Mouse (Mus musculus) MEL (cell line): ENCODE data around the gene Hist1h2ad. TPM values are rescaled to one million over a fixed set of nuclear protein-coding genes. Genes with fewer than 3 reads are reported as not detected.
"Not testable (repeated sequence)": the region's sequence is repeated elsewhere in the genome, so short reads cannot be mapped to it uniquely, and the experiment has no call there.

ENCODE experiments used
- DNase-seq: peaks from one replicate; pipeline ENCODE4 v3.0.0; 2011; ENCODE audit warnings: low read depth, low spot score
- H3K27ac ChIP-seq: 2 replicates; pipeline ENCODE4 v1.5.1; 2012; ENCODE audit warnings: low read depth, mild to moderate bottlenecking, control low read depth, low read length, moderate library complexity; ENCODE audit not compliant: control insufficient read depth
- H3K27me3 ChIP-seq, 2 experiments: fragments of 150-350 bp in 1 of 2; sonication (generic) in 1 of 2; 2 replicates each; pipeline ENCODE4 v1.6.1; 2012; ENCODE audit warnings: low read length in 2 of 2, mild to moderate bottlenecking in 2 of 2, improper control_type of control experiment in 1 of 2, moderate library complexity in 1 of 2; ENCODE audit not compliant: insufficient read depth in 2 of 2, control insufficient read depth in 1 of 2
- H3K36me3 ChIP-seq, 2 experiments: 2 replicates each; pipeline ENCODE4 v1.6.1; 2012 to 2014; ENCODE audit warnings: low read length in 2 of 2, improper control_type of control experiment in 1 of 2, inconsistent platforms in 1 of 2, mild to moderate bottlenecking in 1 of 2; ENCODE audit not compliant: insufficient read depth in 2 of 2, control insufficient read depth in 1 of 2
- H3K4me1 ChIP-seq, 2 experiments: fragments of 150-350 bp in 1 of 2; sonication (generic) in 1 of 2; 2 replicates each; pipeline ENCODE4 v1.6.1; 2012; ENCODE audit warnings: low read length in 2 of 2, improper control_type of control experiment in 1 of 2, mild to moderate bottlenecking in 1 of 2; ENCODE audit not compliant: insufficient read depth in 2 of 2, control insufficient read depth in 1 of 2
- H3K4me3 ChIP-seq, 2 experiments: fragments of 150-350 bp in 1 of 2; sonication (generic) in 1 of 2; 2 replicates each; pipeline ENCODE4 v1.5.1; 2012; ENCODE audit warnings: low read depth in 2 of 2, low read length in 2 of 2, mild to moderate bottlenecking in 2 of 2, moderate library complexity in 2 of 2, control low read depth in 1 of 2, improper control_type of control experiment in 1 of 2; ENCODE audit not compliant: control insufficient read depth in 1 of 2, insufficient read depth in 1 of 2
- H3K79me2 ChIP-seq: 2 replicates; pipeline ENCODE4 v1.6.1; 2012; ENCODE audit warnings: mild to moderate bottlenecking, low read length, moderate library complexity; ENCODE audit not compliant: control insufficient read depth, poor library complexity, insufficient read depth
- H3K9ac ChIP-seq: 2 replicates; pipeline ENCODE4 v1.6.1; 2012; ENCODE audit warnings: low read depth, mild to moderate bottlenecking, control low read depth, low read length, moderate library complexity; ENCODE audit not compliant: control insufficient read depth, poor library complexity, severe bottlenecking
- H3K9me3 ChIP-seq: fragments of 150-350 bp; sonication (generic); replicated peaks from 2 replicates; pipeline ENCODE4 v1.6.1; 2012; ENCODE audit warnings: mild to moderate bottlenecking, low read length, improper control_type of control experiment, moderate library complexity; ENCODE audit not compliant: insufficient read depth
- CTCF ChIP-seq, 3 experiments: IDR thresholded peaks in 2 of 3; conservative IDR thresholded peaks in 1 of 3; 2 replicates each; pipeline ENCODE4 v1.5.1; 2011 to 2012; ENCODE audit warnings: low read length in 3 of 3, low read depth in 2 of 3, mild to moderate bottlenecking in 2 of 3, improper control_type of control experiment in 1 of 3, inconsistent platforms in 1 of 3, mixed read lengths in 1 of 3, moderate library complexity in 1 of 3; ENCODE audit not compliant: control insufficient read depth in 1 of 3, insufficient read depth in 1 of 3, poor library complexity in 1 of 3, severe bottlenecking in 1 of 3
- MYB ChIP-seq: IDR thresholded peaks from 2 replicates; pipeline ENCODE4 v1.6.1; 2011; ENCODE audit warnings: mild to moderate bottlenecking, low read depth, low read length, improper control_type of control experiment
- POLR2A ChIP-seq, 2 experiments: IDR thresholded peaks; 2 replicates each; pipeline ENCODE4 v1.6.1; 2011 to 2012; ENCODE audit warnings: low read length in 2 of 2, mild to moderate bottlenecking in 2 of 2, control low read depth in 1 of 2, improper control_type of control experiment in 1 of 2, low read depth in 1 of 2, moderate library complexity in 1 of 2; ENCODE audit not compliant: control insufficient read depth in 1 of 2, insufficient read depth in 1 of 2, poor library complexity in 1 of 2
- POLR2AphosphoS5 ChIP-seq: IDR thresholded peaks from 2 replicates; pipeline ENCODE4 v1.6.1; 2012; ENCODE audit warnings: low read depth, borderline replicate concordance, mild to moderate bottlenecking, inconsistent platforms, low read length, moderate library complexity, mixed read lengths
- TBP ChIP-seq: IDR thresholded peaks from 2 replicates; pipeline ENCODE4 v1.8.0; 2011; ENCODE audit warnings: low read depth, low read length, improper control_type of control experiment
- UBTF ChIP-seq: IDR thresholded peaks from 2 replicates; pipeline ENCODE4 v1.6.1; 2012; ENCODE audit warnings: low read depth, mild to moderate bottlenecking, inconsistent platforms, low read length, improper control_type of control experiment, moderate library complexity, borderline replicate concordance; ENCODE audit not compliant: insufficient read depth
- USF1 ChIP-seq: IDR thresholded peaks from 2 replicates; pipeline ENCODE4 v1.6.1; 2014; ENCODE audit warnings: low read depth, mild to moderate bottlenecking, inconsistent platforms, low read length, improper control_type of control experiment, moderate library complexity
- polyA plus RNA-seq, 2 experiments: library from polyadenylated mRNA; stranded (reverse) in 1 of 2; unstranded in 1 of 2; fragments of >175 nt in 1 of 2; fragments of >200 nt in 1 of 2; gene quantifications; 2 replicates each; pipeline versions ENCODE4 v1.2.1 to v1.2.4; 2012; ENCODE audit warnings: low replicate concordance in 2 of 2, low read depth in 1 of 2; ENCODE audit not compliant: insufficient read length in 2 of 2, insufficient read depth in 1 of 2, missing spikeins in 1 of 2
- total RNA-seq: library from RNA; depleted of rRNA; stranded (reverse); fragments of 300-350 nt; gene quantifications from 2 replicates; pipeline ENCODE4 v1.2.3, GENCODE M21; 2012

The Hist1h2ad gene
- total and polyA plus RNA-seq, 3 experiments: 0.14 to 924 TPM; not detected in 1

GRCm38 (mm10) chr13:23533560-23534367, 40.4 kb upstream of the Hist1h2ad start, which contains the start of gene Hist1h2af:
TSS of gene Hist1h2af (plus strand) at chr13:23533906.
- H3K4me1 ChIP-seq, H3K27me3 ChIP-seq, H3K79me2 ChIP-seq, H3K9me3 ChIP-seq: not testable (repeated sequence)
- 0 out of 2 replicates have a peak, but pooled peaks have one; percentile 24 for TF ChIP-seq POLR2AphosphoS5
- TF ChIP-seq TBP: peak; percentile 97
- peak; percentile 66 to 74; a peak in 3 of 4 replicates for TF ChIP-seq POLR2A (IDR thresholded peaks at IDR 0.05; ENCODE audit: control insufficient read depth in 1 of 2, insufficient read depth in 1 of 2, low read depth in 1 of 2, low read length in 2 of 2, poor library complexity in 1 of 2)
- peak; percentile 96 for DNase-seq
- Histone ChIP-seq H3K4me3 (peak within 1 kb of the TSS; percentile 35 to 67), H3K9ac (peak within 1 kb of the TSS; percentile 95), H3K27ac (peak within 1 kb of the TSS; percentile 100), H3K36me3 (peaks cover 0 to 28% of the 10 kb centered on the region in 2 experiments; a peak in 2 of 4 replicates)

DNA sequence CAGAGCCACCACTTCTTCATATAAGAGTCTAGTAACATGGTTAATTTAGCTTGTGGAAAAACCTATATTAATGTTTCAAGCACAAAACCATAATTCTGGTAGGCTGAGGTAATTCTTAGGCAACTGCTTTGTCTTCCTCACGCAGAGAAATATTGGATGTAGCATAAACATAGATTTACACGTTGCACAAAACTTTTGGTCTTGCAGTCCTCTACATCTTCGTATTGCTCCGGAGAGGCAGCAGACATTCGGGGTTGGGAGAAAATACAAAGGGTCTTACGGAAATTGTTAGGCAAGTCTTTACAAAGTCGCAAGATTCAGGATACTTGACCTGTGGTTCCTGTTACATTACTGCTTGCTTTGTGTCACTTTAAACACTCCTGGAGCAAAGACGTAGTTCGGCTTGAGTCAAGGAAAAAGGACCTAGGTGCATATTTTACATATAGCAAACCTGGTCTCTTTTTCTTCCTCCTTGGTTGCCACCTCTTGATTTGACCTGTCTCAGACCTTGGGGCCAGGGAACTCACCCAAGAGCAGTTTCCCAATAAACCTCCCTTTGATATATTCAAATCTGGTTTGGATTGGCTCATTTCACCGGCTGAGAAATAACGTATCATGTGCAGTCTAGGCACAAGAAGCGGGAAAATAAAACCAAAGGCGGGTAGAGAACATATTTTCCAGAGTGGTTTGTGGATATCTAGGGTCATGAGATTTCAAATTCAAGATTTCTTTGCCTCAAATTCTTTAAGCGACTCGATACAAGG, 39.6 kb upstream of the Hist1h2ad start:
- no peak for TF ChIP-seq MYB
- peak; percentile 43 to 51; a peak in 3 of 4 replicates for TF ChIP-seq POLR2A (IDR thresholded peaks at IDR 0.05; ENCODE audit: control insufficient read depth in 1 of 2, insufficient read depth in 1 of 2, low read depth in 1 of 2, low read length in 2 of 2, poor library complexity in 1 of 2)
- no peak for TF ChIP-seq CTCF (IDR thresholded peaks at IDR 0.05 in 2 of 3, conservative IDR thresholded peaks at IDR 0.05 in 1 of 3; ENCODE audit: control insufficient read depth in 1 of 3, insufficient read depth in 1 of 3, low read depth in 2 of 3, low read length in 3 of 3, poor library complexity in 1 of 3, severe bottlenecking in 1 of 3)
- TF ChIP-seq POLR2AphosphoS5: peak; percentile 86; the same call in 1 of the 2 replicates
- TF ChIP-seq USF1: no peak
- peak overlapping the region; percentile 35 to 67 for H3K4me3 ChIP-seq
- H3K4me1 ChIP-seq: peaks cover 0 to 4% of the 10 kb centered on the region in 2 experiments; a peak in 2 of 4 replicates
- H3K9ac ChIP-seq: peak overlapping the region; percentile 95
- H3K27ac ChIP-seq: peak overlapping the region; percentile 95
- H3K27me3 ChIP-seq: no peaks in the 10 kb centered on the region
- peaks cover 0 to 26% of the 10 kb centered on the region in 2 experiments; a peak in 2 of 4 replicates for H3K36me3 ChIP-seq
- peaks cover 4% of the 10 kb centered on the region; the same call in 1 of the 2 replicates for H3K79me2 ChIP-seq
- H3K9me3 ChIP-seq: no peaks in the 10 kb centered on the region
- DNase-seq: peak; percentile 91

GRCm38 (mm10) chr13:23535137-23536075, 38.8 kb upstream of the Hist1h2ad start, which contains the start of gene Hist1h3g:
TSS of gene Hist1h3g (plus strand) at chr13:23535422.
- peak within 1 kb of the TSS; percentile 35 to 67 for H3K4me3 ChIP-seq
- not testable (repeated sequence) for H3K9me3 ChIP-seq, H3K27me3 ChIP-seq, H3K79me2 ChIP-seq, H3K4me1 ChIP-seq
- TF ChIP-seq POLR2A (IDR thresholded peaks at IDR 0.05; ENCODE audit: control insufficient read depth in 1 of 2, insufficient read depth in 1 of 2, low read depth in 1 of 2, low read length in 2 of 2, poor library complexity in 1 of 2): peak; percentile 98
- TF ChIP-seq UBTF: peak; percentile 88; the same call in 1 of the 2 replicates
- peak; percentile 99 for TF ChIP-seq TBP
- TF ChIP-seq POLR2AphosphoS5: peak; percentile 94
- peak within 1 kb of the TSS; percentile 95 for H3K27ac ChIP-seq
- H3K9ac ChIP-seq: peak within 1 kb of the TSS; percentile 95
- peaks cover 0 to 28% of the 10 kb centered on the region in 2 experiments; a peak in 2 of 4 replicates for H3K36me3 ChIP-seq
- peak; percentile 99 for DNase-seq
